Mouse (Mus musculus) bone marrow macrophage, adult 2 months (primary cell): ENCODE data around the gene Gpr171. TPM values are rescaled to one million over a fixed set of nuclear protein-coding genes. Genes with fewer than 3 reads are reported as not detected.
"Not testable (repeated sequence)": the region's sequence is repeated elsewhere in the genome, so short reads cannot be mapped to it uniquely, and the experiment has no call there.

Experiments used
- H3K27ac ChIP-seq: 2 replicates; pipeline ENCODE4 v1.5.1; 2012; ENCODE audit warnings: low read depth, low read length; ENCODE audit not compliant: insufficient read depth
- H3K4me1 ChIP-seq: 2 replicates; pipeline ENCODE4 v1.6.1; 2012; ENCODE audit warnings: low read length; ENCODE audit not compliant: control insufficient read depth, insufficient read depth
- H3K4me3 ChIP-seq: 2 replicates; pipeline ENCODE4 v1.5.1; 2012; ENCODE audit warnings: mild to moderate bottlenecking, low read length, moderate library complexity; ENCODE audit not compliant: insufficient read depth
- CTCF ChIP-seq: IDR thresholded peaks from 2 replicates; pipeline ENCODE4 v1.5.1; 2012; ENCODE audit warnings: low read depth, mild to moderate bottlenecking, low read length, moderate library complexity
- POLR2A ChIP-seq: IDR thresholded peaks from 2 replicates; pipeline ENCODE4 v1.6.1; 2012; ENCODE audit warnings: mild to moderate bottlenecking, low read depth, low read length, borderline replicate concordance
- polyA plus RNA-seq: library from polyadenylated mRNA; stranded (reverse); fragments of >200 nt; gene quantifications from 2 replicates; pipeline ENCODE4 v1.2.4, GENCODE M21; 2012; ENCODE audit not compliant: missing spikeins, insufficient read depth, insufficient read length

Gpr171 gene
- polyA plus RNA-seq, 1 experiment = 0.98 TPM

GRCm38 (mm10) chr3:59113973-59114517 is 12.4 kb upstream of the Gpr171 start:
- H3K27ac ChIP-seq = no peak overlapping the region
- peaks cover 16% of the 10 kb centered on the region for H3K4me1 ChIP-seq
- no peak overlapping the region for H3K4me3 ChIP-seq
- TF ChIP-seq CTCF = no peak
- no peak for TF ChIP-seq POLR2A

- H3K4me1 ChIP-seq = peaks cover 10% of the 10 kb centered on the region
- H3K27ac ChIP-seq, H3K4me3 ChIP-seq: not testable (repeated sequence)
These were observed 11.7 kb upstream of the Gpr171 start for GRCm38 (mm10) chr3:59113291-59113690.

- peaks cover 8% of the 10 kb centered on the region; the same call in 1 of the 2 replicates for H3K4me1 ChIP-seq
- TF ChIP-seq POLR2A (no peak), CTCF (no peak)
- no peak overlapping the region for H3K27ac ChIP-seq
- no peak overlapping the region for H3K4me3 ChIP-seq
These were observed 10.3 kb upstream of the Gpr171 start for GRCm38 (mm10) chr3:59111944-59112343.

- H3K4me3 ChIP-seq, H3K27ac ChIP-seq, H3K4me1 ChIP-seq: not testable (repeated sequence)
These were observed 8.2 kb upstream of the Gpr171 start for GRCm38 (mm10) chr3:59109834-59110233.

- H3K4me3 ChIP-seq = no peak overlapping the region
- TF ChIP-seq POLR2A = no peak
- no peaks in the 10 kb centered on the region for H3K4me1 ChIP-seq
These were observed 5.8 kb upstream of the Gpr171 start for GRCm38 (mm10) chr3:59107439-59107838.

GRCm38 (mm10) chr3:59104462-59104861 is 2.8 kb upstream of the Gpr171 start:
- H3K27ac ChIP-seq = no peak overlapping the region
- TF ChIP-seq POLR2A (no peak), CTCF (no peak)
- H3K4me1 ChIP-seq = no peaks in the 10 kb centered on the region
- H3K4me3 ChIP-seq = no peak overlapping the region

More at GRCm38 (mm10) chr3:59107439-59107838, 5.8 kb upstream of the Gpr171 start:
- H3K27ac ChIP-seq = no peak overlapping the region

GRCm38 (mm10) chr3:59102146-59102545 is 525 bp upstream of the Gpr171 start:
- Histone ChIP-seq H3K4me3 (no peak overlapping the region), H3K4me1 (peaks cover 6% of the 10 kb centered on the region)

GRCm38 (mm10) chr3:59098540-59098939 is 3.1 kb downstream of the Gpr171 start:
- TF ChIP-seq POLR2A (no peak), CTCF (no peak)
- H3K4me3 ChIP-seq = no peak overlapping the region
- H3K4me1 ChIP-seq = peaks cover 6% of the 10 kb centered on the region

More at GRCm38 (mm10) chr3:59102146-59102545, 525 bp upstream of the Gpr171 start:
- TF ChIP-seq CTCF (no peak), POLR2A (no peak)
- no peak overlapping the region for H3K27ac ChIP-seq

GRCm38 (mm10) chr3:59097421-59097820 is 4.2 kb downstream of the Gpr171 start:
- no peak overlapping the region for H3K4me3 ChIP-seq
- H3K27ac ChIP-seq = no peak overlapping the region
- TF ChIP-seq POLR2A = no peak
- no peak for TF ChIP-seq CTCF
- H3K4me1 ChIP-seq = peaks cover 6% of the 10 kb centered on the region

More at GRCm38 (mm10) chr3:59098540-59098939, 3.1 kb downstream of the Gpr171 start:
- H3K27ac ChIP-seq = no peak overlapping the region

GRCm38 (mm10) chr3:59092702-59093101 is 8.9 kb downstream of the Gpr171 start:
- Histone ChIP-seq H3K27ac (no peak overlapping the region), H3K4me3 (no peak overlapping the region), H3K4me1 (peaks cover 3% of the 10 kb centered on the region)
- TF ChIP-seq CTCF (no peak), POLR2A (no peak)

- TF ChIP-seq CTCF (no peak), POLR2A (no peak)
- peaks cover 11% of the 10 kb centered on the region for H3K4me1 ChIP-seq
- no peak overlapping the region for H3K27ac ChIP-seq
- H3K4me3 ChIP-seq = no peak overlapping the region
These were observed 20.7 kb downstream of the Gpr171 start for GRCm38 (mm10) chr3:59080919-59081318.
